Mouse (Mus musculus) bone marrow, adult 2 months (tissue): ENCODE measurements at regions not wholly inside any gene's neighbourhood (a gene's known extent, or its start where the extent isn't known, plus 50 kb on each side); places are given as distances from the start of the nearest gene placed in this dataset.

Experiments
- CTCF ChIP-seq: fragments of 200-500 bp; IDR thresholded peaks from 2 replicates; pipeline ENCODE4 v1.5.1; 2011; ENCODE audit warnings: low read length, control low read depth; ENCODE audit not compliant: control insufficient read depth, insufficient read depth
- POLR2A ChIP-seq: fragments of 200-500 bp; IDR thresholded peaks from 2 replicates; pipeline ENCODE4 v1.6.1; 2011; ENCODE audit warnings: low read depth, mild to moderate bottlenecking, control low read depth, low read length, borderline replicate concordance; ENCODE audit not compliant: control insufficient read depth

DNA sequence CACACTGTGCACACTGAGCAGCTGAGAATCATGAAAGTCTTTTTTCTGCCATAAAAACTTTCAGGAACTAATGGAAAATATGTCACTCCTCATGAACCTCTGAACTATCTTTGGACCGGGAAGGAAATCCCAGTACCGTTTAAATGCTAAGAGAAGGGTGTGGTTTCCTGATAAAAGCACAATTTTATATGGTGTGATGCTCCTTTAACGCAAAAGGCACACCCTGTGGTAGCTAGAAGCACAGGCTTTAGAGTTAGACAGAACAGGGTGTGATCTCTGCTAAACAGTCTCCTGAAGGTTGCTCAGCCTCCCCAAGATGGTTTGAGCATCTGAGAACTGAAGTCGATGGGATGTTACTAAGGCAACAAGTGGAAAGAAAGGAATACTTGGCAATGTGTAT lies 58.6 kb upstream of the Cep85l start:
- no peak for TF ChIP-seq CTCF
- no peak for TF ChIP-seq POLR2A
